ENCODE assay signal across 8 mouse cellular contexts in genomic region chr8:84742171-84743053, GRCm38 (mm10). TPM values are rescaled to one million over a fixed set of nuclear protein-coding genes. Genes with fewer than 3 reads are reported as not detected.
DNase-seq lines count a peak whose midpoint lies in the region; ATAC-seq and TF ChIP-seq lines count a peak whose summit lies in the region.

No protein-coding gene starts in this region.

- H3K27me3 ChIP-seq in E14TG2a.4 (ENCODE audit: insufficient read depth, low read length): peaks cover 98% of the 10 kb centered on the region
- peaks cover 100% of the 10 kb centered on the region for H3K27me3 ChIP-seq in hindbrain, embryonic 13.5 days

- no peaks in the 10 kb centered on the region for H3K36me3 ChIP-seq in E14TG2a.4 (ENCODE audit: insufficient read depth, low read length)
- H3K36me3 ChIP-seq in hindbrain, embryonic 13.5 days: no peaks in the 10 kb centered on the region

- peak overlapping the region; percentile 75 for H3K27ac ChIP-seq in hindbrain, embryonic 13.5 days

- H3K9me3 ChIP-seq in E14TG2a.4 (ENCODE audit: low read length): no peaks in the 10 kb centered on the region
- H3K9me3 ChIP-seq in hindbrain, embryonic 13.5 days: no peaks in the 10 kb centered on the region

- peak overlapping the region; percentile 33 for H3K4me2 ChIP-seq in hindbrain, embryonic 13.5 days

- peak; percentile 47 for DNase-seq in R1 (ENCODE audit: low read depth, low spot score)
- DNase-seq in gastrocnemius, adult 18-20 months (ENCODE audit: low spot score): peak; percentile 80
- DNase-seq in mesoderm, embryonic 11.5 days (ENCODE audit: low read depth, low spot score): peak; percentile 88
- DNase-seq in layer of hippocampus, adult 11-12 months (ENCODE audit: low spot score): no peak
- DNase-seq in frontal cortex, postnatal 14 days (ENCODE audit: low spot score in 2 of 2): no peak

- ATAC-seq in hindbrain, embryonic 13.5 days (ENCODE audit: low FRiP score): peak; percentile 30
- no peak for ATAC-seq in erythroblast, adult 5-6 weeks (replicated peaks; ENCODE audit: low FRiP score, poor library complexity, severe bottlenecking)

- peaks cover 78% of the 10 kb centered on the region for H3K4me1 ChIP-seq in E14TG2a.4 (replicated peaks; ENCODE audit: low read depth, low read length)
- peaks cover 98% of the 10 kb centered on the region for H3K4me1 ChIP-seq in hindbrain, embryonic 13.5 days (replicated peaks)

- peak overlapping the region; percentile 71 for H3K4me3 ChIP-seq in E14TG2a.4 (replicated peaks; ENCODE audit: low read length)
- 0 out of 2 replicates have a peak overlapping the region, but pooled peaks have one; percentile 3 for H3K4me3 ChIP-seq in hindbrain, embryonic 13.5 days

- peak overlapping the region; percentile 60 for H3K9ac ChIP-seq in hindbrain, embryonic 13.5 days

- WGBS in hindbrain, embryonic 13.5 days: 4% methylated on average over 32 of the region's 32 CpGs

- no peak for TF ChIP-seq CTCF in E14TG2a.4 (conservative IDR thresholded peaks at IDR 0.05; ENCODE audit: low read length)

RNA-seq across cellular contexts. Expression of gene G430095P16Rik, which starts 19.6 kb away (rescaled TPM):
- total RNA-seq in gastrocnemius, adult 18-20 months (2021): under 1 TPM; 0.34 to 0.45 TPM
- polyA plus RNA-seq in hindbrain, embryonic 13.5 days (2015; fragmentation: Nextera tagmentation; extraction: Ambion mirVana): 1.0 and 2.3 TPM in 2 replicates
- total RNA-seq in erythroblast, adult 5-6 weeks (2015; ENCODE audit: low replicate concordance): 7.9 and 18.1 TPM in 2 replicates
- total RNA-seq in erythroblast, adult 5-6 weeks (2017; ENCODE audit: low replicate concordance): 3.6 and 12.9 TPM in 2 replicates

RNA-seq across cellular contexts. Expression of gene Lyl1, which starts 41.2 kb away (rescaled TPM):
- total RNA-seq in gastrocnemius, adult 18-20 months (2021): 1 to 10 TPM in 1 of 2 experiments, under 1 TPM in 1; 0.73 to 1.6 TPM
- polyA plus RNA-seq in hindbrain, embryonic 13.5 days (2015; fragmentation: Nextera tagmentation; extraction: Ambion mirVana): 3.9 and 4.2 TPM in 2 replicates
- total RNA-seq in erythroblast, adult 5-6 weeks (2015; ENCODE audit: low replicate concordance): 37.4 and 40.3 TPM in 2 replicates
- 43.1 and 44.2 TPM in 2 replicates for total RNA-seq in erythroblast, adult 5-6 weeks (2017; ENCODE audit: low replicate concordance)

RNA-seq across cellular contexts. Expression of gene Nacc1, which starts 54.8 kb away (rescaled TPM):
- 10 to 100 TPM; 19.3 to 22.8 TPM for total RNA-seq in gastrocnemius, adult 18-20 months (2021)
- polyA plus RNA-seq in hindbrain, embryonic 13.5 days (2015; fragmentation: Nextera tagmentation; extraction: Ambion mirVana): 13.7 and 14.4 TPM in 2 replicates
- total RNA-seq in erythroblast, adult 5-6 weeks (2015; ENCODE audit: low replicate concordance): 12.7 and 19.9 TPM in 2 replicates
- 8.2 and 13.1 TPM in 2 replicates for total RNA-seq in erythroblast, adult 5-6 weeks (2017; ENCODE audit: low replicate concordance)

RNA-seq across cellular contexts. Expression of gene Trmt1, which starts 56.3 kb away (rescaled TPM):
- 10 to 100 TPM; 47.0 to 51.4 TPM for total RNA-seq in gastrocnemius, adult 18-20 months (2021)
- polyA plus RNA-seq in hindbrain, embryonic 13.5 days (2015; fragmentation: Nextera tagmentation; extraction: Ambion mirVana): 51.9 and 60.3 TPM in 2 replicates
- total RNA-seq in erythroblast, adult 5-6 weeks (2015; ENCODE audit: low replicate concordance): 9.8 and 16.9 TPM in 2 replicates
- 18.3 and 21.5 TPM in 2 replicates for total RNA-seq in erythroblast, adult 5-6 weeks (2017; ENCODE audit: low replicate concordance)

RNA-seq across cellular contexts. Expression of gene Nfix, which starts 57.7 kb away (rescaled TPM):
- 100 to 1,000 TPM; 481 to 528 TPM for total RNA-seq in gastrocnemius, adult 18-20 months (2021)
- polyA plus RNA-seq in hindbrain, embryonic 13.5 days (2015; fragmentation: Nextera tagmentation; extraction: Ambion mirVana): 35.3 and 44.1 TPM in 2 replicates
- total RNA-seq in erythroblast, adult 5-6 weeks (2015; ENCODE audit: low replicate concordance): 19.0 and 24.5 TPM in 2 replicates
- total RNA-seq in erythroblast, adult 5-6 weeks (2017; ENCODE audit: low replicate concordance): 7.9 and 14.1 TPM in 2 replicates

Comparison
In these comparisons a context has a peak if more than half of its experiments do, and no peak if none do; other contexts are left out.
1. DNase-seq: peak in R1 (single experiment), gastrocnemius, adult 18-20 months (single experiment) and mesoderm, embryonic 11.5 days (single experiment); none in layer of hippocampus, adult 11-12 months (single experiment) and frontal cortex, postnatal 14 days (0 of 2).
2. RNA of gene Lyl1, which starts 41.2 kb away (total RNA-seq): 37.4 to 44.2 TPM in erythroblast, adult 5-6 weeks; 0.73 to 1.6 TPM in gastrocnemius, adult 18-20 months; every median in the first group is over 10 times any median in the second.